Mouse (Mus musculus) common myeloid progenitor, adult 5-6 weeks (primary cell): ENCODE results near the gene Ap1m1. TPM values are rescaled to one million over a fixed set of nuclear protein-coding genes. Genes with fewer than 3 reads are reported as not detected.
A peak's percentile ranks its signal among the peaks of the same experiment; 100 is the strongest.

Experiments used
- ATAC-seq: replicated peaks from 2 replicates; pipeline ENCODE4 v1.8.0; 2016; ENCODE audit warnings: low read depth, mild to moderate bottlenecking, moderate TSS enrichment, inconsistent platforms; ENCODE audit not compliant: poor library complexity, severe bottlenecking
- total RNA-seq: library from RNA; stranded (forward); fragments of 200-1000, 187-1606 nt; gene quantifications from 2 replicates; pipeline ENCODE4 v1.2.3, GENCODE M21; 2017

The Ap1m1 gene
- total RNA-seq = 86.6 and 88.2 TPM in 2 replicates

- peak; percentile 85 for ATAC-seq
These were observed at the start of gene Ap1m1 for GRCm38 (mm10) chr8:72239499-72240402. Ap1m1 (plus strand) TSS chr8:72240018.

- peak; percentile 62 for ATAC-seq
These were observed 49.6 kb upstream of the Ap1m1 start for GRCm38 (mm10) chr8:72190215-72190539.

- ATAC-seq = no peak
These were observed 47.8 kb upstream of the Ap1m1 start for GRCm38 (mm10) chr8:72192065-72192464.

GRCm38 (mm10) chr8:72197997-72198396 lies 41.8 kb upstream of the Ap1m1 start:
- no peak for ATAC-seq

GRCm38 (mm10) chr8:72208582-72208981 lies 31.2 kb upstream of the Ap1m1 start:
- ATAC-seq = no peak

- ATAC-seq = no peak
These were observed 29.6 kb upstream of the Ap1m1 start for GRCm38 (mm10) chr8:72210222-72210621.

- 0 out of 2 replicates have a peak, but pooled peaks have one; percentile 37 for ATAC-seq
These were observed 29.1 kb upstream of the Ap1m1 start for GRCm38 (mm10) chr8:72210710-72211109.

- no peak for ATAC-seq
These were observed 28.0 kb upstream of the Ap1m1 start for GRCm38 (mm10) chr8:72211846-72212245.

GRCm38 (mm10) chr8:72212751-72213150 lies 27.1 kb upstream of the Ap1m1 start, which contains the start of gene Cib3:
Cib3 (minus strand) TSS chr8:72212837.
- no peak for ATAC-seq

GRCm38 (mm10) chr8:72213536-72213935 lies 26.3 kb upstream of the Ap1m1 start, which contains the start of gene Gm11034:
Gm11034 (minus strand) TSS chr8:72213636.
- no peak for ATAC-seq

- no peak for ATAC-seq
These were observed 24.8 kb upstream of the Ap1m1 start for GRCm38 (mm10) chr8:72215060-72215459.

- ATAC-seq = peak; percentile 72
These were observed 23.9 kb upstream of the Ap1m1 start for GRCm38 (mm10) chr8:72215871-72216270.

- no peak for ATAC-seq
These were observed 20.9 kb upstream of the Ap1m1 start for GRCm38 (mm10) chr8:72218781-72219540.

GRCm38 (mm10) chr8:72219541-72220363 lies 20.1 kb upstream of the Ap1m1 start, which contains the start of gene Fam32a:
Fam32a (plus strand) TSS chr8:72219730.
- peak; percentile 95 for ATAC-seq

- ATAC-seq = no peak
These were observed 19.1 kb upstream of the Ap1m1 start for GRCm38 (mm10) chr8:72220758-72221157.

- no peak for ATAC-seq
These were observed 17.2 kb upstream of the Ap1m1 start for GRCm38 (mm10) chr8:72222656-72223055.

- no peak for ATAC-seq
These were observed 565 bp downstream of the Ap1m1 start for GRCm38 (mm10) chr8:72240403-72240763.

- no peak for ATAC-seq
These were observed 1.1 kb downstream of the Ap1m1 start for GRCm38 (mm10) chr8:72240951-72241350.

GRCm38 (mm10) chr8:72242226-72242625 lies 2.4 kb downstream of the Ap1m1 start:
- no peak for ATAC-seq

GRCm38 (mm10) chr8:72244610-72245009 lies 4.8 kb downstream of the Ap1m1 start:
- no peak for ATAC-seq
